Mouse (Mus musculus): ENCODE measurements at regions not wholly inside any gene's neighbourhood (a gene's known extent, or its start where the extent isn't known, plus 50 kb on each side); places are given as distances from the start of the nearest gene placed in this dataset.
"Not testable (repeated sequence)": the region's sequence is repeated elsewhere in the genome, so short reads cannot be mapped to it uniquely, and the experiment has no call there.

GRCm38 (mm10) chr5:91860489-91860888 is 102.4 kb downstream of the Rchy1 start:
- H3K4me3 ChIP-seq: no peak overlapping the region
- no peaks in the 10 kb centered on the region for H3K4me1 ChIP-seq
- no peaks in the 10 kb centered on the region for H3K9me3 ChIP-seq (replicated peaks)
- H3K27ac ChIP-seq: no peak overlapping the region
- H3K36me3 ChIP-seq: no peaks in the 10 kb centered on the region
- 92% methylated on average over 2 of the region's 2 CpGs for WGBS
- no peak for DNase-seq (ENCODE audit: low spot score)
- no peaks in the 10 kb centered on the region for H3K27me3 ChIP-seq (ENCODE audit: low read depth, poor library complexity, severe bottlenecking)

GRCm38 (mm10) chr5:91852330-91852729 is 110.5 kb downstream of the Rchy1 start:
- no peaks in the 10 kb centered on the region for H3K9me3 ChIP-seq (replicated peaks)
- no peak for DNase-seq (ENCODE audit: low spot score)
- no peak overlapping the region for H3K4me3 ChIP-seq
- no peak overlapping the region for H3K27ac ChIP-seq
- no peaks in the 10 kb centered on the region for H3K36me3 ChIP-seq
- no peaks in the 10 kb centered on the region for H3K27me3 ChIP-seq (ENCODE audit: low read depth, poor library complexity, severe bottlenecking)
- WGBS: 89% methylated on average over 4 of the region's 4 CpGs
- peaks cover 12% of the 10 kb centered on the region; the same call in 1 of the 2 replicates for H3K4me1 ChIP-seq

GRCm38 (mm10) chr5:91850862-91851569 is 111.9 kb downstream of the Rchy1 start:
- not testable (repeated sequence) for H3K36me3 ChIP-seq; H3K4me3 ChIP-seq; DNase-seq (ENCODE audit: low spot score); H3K27ac ChIP-seq; H3K9me3 ChIP-seq (replicated peaks); H3K27me3 ChIP-seq (ENCODE audit: low read depth, poor library complexity, severe bottlenecking)
- 91% methylated on average over 4 of the region's 4 CpGs for WGBS
- peaks cover 12% of the 10 kb centered on the region; the same call in 1 of the 2 replicates for H3K4me1 ChIP-seq

- Histone ChIP-seq H3K27ac (no peak overlapping the region), H3K9me3 (replicated peaks) (no peaks in the 10 kb centered on the region), H3K4me1 (peaks cover 12% of the 10 kb centered on the region; the same call in 1 of the 2 replicates), H3K4me3 (no peak overlapping the region), H3K36me3 (no peaks in the 10 kb centered on the region), H3K27me3 (ENCODE audit: low read depth, poor library complexity, severe bottlenecking) (no peaks in the 10 kb centered on the region)
- WGBS: 91% methylated on average over 5 of the region's 5 CpGs
- DNase-seq (ENCODE audit: low spot score): no peak
These were observed 112.4 kb downstream of the Rchy1 start for GRCm38 (mm10) chr5:91850440-91850839.

GRCm38 (mm10) chr5:91849533-91849932 is 113.3 kb downstream of the Rchy1 start:
- Histone ChIP-seq H3K36me3 (no peaks in the 10 kb centered on the region), H3K4me3 (no peak overlapping the region), H3K27me3 (ENCODE audit: low read depth, poor library complexity, severe bottlenecking) (no peaks in the 10 kb centered on the region), H3K4me1 (peaks cover 14% of the 10 kb centered on the region; the same call in 1 of the 2 replicates), H3K9me3 (replicated peaks) (no peaks in the 10 kb centered on the region), H3K27ac (no peak overlapping the region)
- no peak for DNase-seq (ENCODE audit: low spot score)
- 84% methylated on average over 2 of the region's 2 CpGs for WGBS

GRCm38 (mm10) chr5:91849114-91849513 is 113.8 kb downstream of the Rchy1 start:
- no peaks in the 10 kb centered on the region for H3K36me3 ChIP-seq
- peaks cover 18% of the 10 kb centered on the region; the same call in 1 of the 2 replicates for H3K4me1 ChIP-seq
- H3K27ac ChIP-seq: no peak overlapping the region
- no peak for DNase-seq (ENCODE audit: low spot score)
- no peak overlapping the region for H3K4me3 ChIP-seq
- no peaks in the 10 kb centered on the region for H3K9me3 ChIP-seq (replicated peaks)
- H3K27me3 ChIP-seq (ENCODE audit: low read depth, poor library complexity, severe bottlenecking): no peaks in the 10 kb centered on the region
- WGBS: 51% methylated on average over 4 of the region's 4 CpGs

- 78% methylated on average over 3 of the region's 3 CpGs for WGBS
- Histone ChIP-seq H3K9me3 (replicated peaks) (no peaks in the 10 kb centered on the region), H3K27me3 (ENCODE audit: low read depth, poor library complexity, severe bottlenecking) (no peaks in the 10 kb centered on the region), H3K4me3 (no peak overlapping the region), H3K36me3 (no peaks in the 10 kb centered on the region), H3K27ac (no peak overlapping the region), H3K4me1 (peaks cover 19% of the 10 kb centered on the region)
- DNase-seq (ENCODE audit: low spot score): no peak
These were observed 114.3 kb downstream of the Rchy1 start for GRCm38 (mm10) chr5:91848528-91848927.

GRCm38 (mm10) chr5:91843044-91843443 is 119.8 kb downstream of the Rchy1 start:
- Histone ChIP-seq H3K4me1 (peaks cover 14% of the 10 kb centered on the region), H3K9me3 (replicated peaks) (no peaks in the 10 kb centered on the region), H3K36me3 (no peaks in the 10 kb centered on the region), H3K27me3 (ENCODE audit: low read depth, poor library complexity, severe bottlenecking) (no peaks in the 10 kb centered on the region), H3K4me3 (no peak overlapping the region), H3K27ac (no peak overlapping the region)
- no peak for DNase-seq (ENCODE audit: low spot score)
- 80% methylated on average over 4 of the region's 4 CpGs for WGBS

GRCm38 (mm10) chr5:91841066-91841465 is 121.8 kb downstream of the Rchy1 start:
- WGBS: 90% methylated on average over 4 of the region's 4 CpGs
- no peaks in the 10 kb centered on the region for H3K36me3 ChIP-seq
- peaks cover 14% of the 10 kb centered on the region for H3K4me1 ChIP-seq
- no peak overlapping the region for H3K27ac ChIP-seq
- no peaks in the 10 kb centered on the region for H3K9me3 ChIP-seq (replicated peaks)
- no peak for DNase-seq (ENCODE audit: low spot score)
- H3K4me3 ChIP-seq: no peak overlapping the region
- H3K27me3 ChIP-seq (ENCODE audit: low read depth, poor library complexity, severe bottlenecking): no peaks in the 10 kb centered on the region

GRCm38 (mm10) chr5:91828481-91828880 is 134.4 kb downstream of the Rchy1 start:
- Histone ChIP-seq H3K4me3 (no peak overlapping the region), H3K4me1 (0 out of 2 replicates have a peak, but pooled peaks cover under 1% of the 10 kb centered on the region), H3K27ac (no peak overlapping the region), H3K27me3 (ENCODE audit: low read depth, poor library complexity, severe bottlenecking) (no peaks in the 10 kb centered on the region), H3K36me3 (no peaks in the 10 kb centered on the region), H3K9me3 (replicated peaks) (no peaks in the 10 kb centered on the region)
- DNase-seq (ENCODE audit: low spot score): no peak
- WGBS: 91% methylated on average over 6 of the region's 6 CpGs

- Histone ChIP-seq H3K9me3 (replicated peaks) (no peaks in the 10 kb centered on the region), H3K27me3 (ENCODE audit: low read depth, poor library complexity, severe bottlenecking) (no peaks in the 10 kb centered on the region), H3K4me3 (no peak overlapping the region), H3K4me1 (peaks cover 7% of the 10 kb centered on the region; the same call in 1 of the 2 replicates), H3K36me3 (no peaks in the 10 kb centered on the region), H3K27ac (no peak overlapping the region)
- DNase-seq (ENCODE audit: low spot score): no peak
- 44% methylated on average over 1 of the region's 1 CpGs for WGBS
These were observed 136.2 kb downstream of the Rchy1 start for GRCm38 (mm10) chr5:91826636-91827035.

- Histone ChIP-seq H3K27ac (no peak overlapping the region), H3K36me3 (no peaks in the 10 kb centered on the region), H3K4me3 (no peak overlapping the region), H3K27me3 (ENCODE audit: low read depth, poor library complexity, severe bottlenecking) (no peaks in the 10 kb centered on the region), H3K4me1 (peaks cover 10% of the 10 kb centered on the region; the same call in 1 of the 2 replicates), H3K9me3 (replicated peaks) (no peaks in the 10 kb centered on the region)
- 63% methylated on average over 9 of the region's 9 CpGs for WGBS
- DNase-seq (ENCODE audit: low spot score): no peak
These were observed 139.9 kb downstream of the Rchy1 start for GRCm38 (mm10) chr5:91822844-91823576.

- H3K9me3 ChIP-seq (replicated peaks): no peaks in the 10 kb centered on the region
- no peak for DNase-seq (ENCODE audit: low spot score)
- H3K4me1 ChIP-seq: peaks cover 10% of the 10 kb centered on the region; the same call in 1 of the 2 replicates
- H3K4me3 ChIP-seq: no peak overlapping the region
- 85% methylated on average over 12 of the region's 12 CpGs for WGBS
- H3K27me3 ChIP-seq (ENCODE audit: low read depth, poor library complexity, severe bottlenecking): no peaks in the 10 kb centered on the region
- no peaks in the 10 kb centered on the region for H3K36me3 ChIP-seq
- H3K27ac ChIP-seq: no peak overlapping the region
These were observed 144.1 kb downstream of the Rchy1 start for GRCm38 (mm10) chr5:91818800-91819199.

All from limb, embryonic 10.5 days (tissue).